Mouse (Mus musculus): ENCODE results near the gene Hdx.
A peak's percentile ranks its signal among the peaks of the same experiment; 100 is the strongest.

Gene Hdx

DNA sequence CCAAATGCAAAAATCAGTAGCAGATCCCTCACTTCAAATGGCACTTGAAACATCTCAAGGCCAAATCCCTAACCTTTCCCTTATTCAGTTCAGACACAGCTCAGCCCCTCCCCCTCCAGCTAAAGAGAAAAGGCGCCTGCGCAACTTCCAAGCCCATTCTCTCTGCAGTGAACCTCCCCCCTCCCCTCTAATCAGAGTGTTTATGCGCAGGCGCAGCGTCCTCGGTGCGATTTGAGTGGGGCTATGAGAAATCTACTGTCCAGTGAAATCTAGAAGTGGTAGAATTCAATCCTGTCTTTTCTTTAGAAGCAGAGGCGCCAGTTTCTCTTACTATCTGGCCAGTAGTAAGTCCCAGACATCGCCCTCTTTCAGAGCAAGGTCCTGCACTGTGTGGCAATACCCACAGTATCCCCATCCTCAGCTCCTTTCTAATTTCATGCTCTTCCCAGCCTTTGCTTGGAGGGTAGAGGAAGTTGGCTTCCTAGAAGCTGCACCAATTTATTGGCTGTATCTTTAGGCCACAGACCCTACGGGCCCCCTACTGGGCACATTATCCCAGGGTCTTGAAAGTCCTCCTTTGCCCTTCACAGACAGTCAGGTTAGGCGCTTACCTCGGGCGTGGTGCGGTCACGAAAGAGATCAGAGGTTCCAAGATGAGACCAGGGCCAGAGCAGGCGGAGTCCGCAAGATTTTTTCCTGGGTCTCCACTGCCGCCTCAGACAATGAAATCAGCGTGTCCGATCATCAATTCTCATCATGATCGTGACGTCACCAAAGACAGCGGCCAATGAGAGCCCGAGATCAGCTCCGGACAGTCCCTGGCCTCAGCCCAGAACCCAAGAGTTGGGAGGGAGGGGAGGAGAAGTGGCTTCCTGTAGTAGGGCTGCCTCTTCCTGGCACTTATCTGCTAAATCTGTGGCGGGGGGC lies at the start of gene Hdx:
TSS of gene Hdx (minus strand) at position 724 of the 927 bp plus-strand sequence.
- peak; percentile 89 for DNase-seq (ENCODE audit: low spot score)

- DNase-seq (ENCODE audit: low spot score): no peak
Observed at GRCm38 (mm10) chrX:111685665-111686064, 11.2 kb downstream of the Hdx start.

GRCm38 (mm10) chrX:111671685-111672084 lies 25.2 kb downstream of the Hdx start:
- no peak for DNase-seq (ENCODE audit: low spot score)

DNA sequence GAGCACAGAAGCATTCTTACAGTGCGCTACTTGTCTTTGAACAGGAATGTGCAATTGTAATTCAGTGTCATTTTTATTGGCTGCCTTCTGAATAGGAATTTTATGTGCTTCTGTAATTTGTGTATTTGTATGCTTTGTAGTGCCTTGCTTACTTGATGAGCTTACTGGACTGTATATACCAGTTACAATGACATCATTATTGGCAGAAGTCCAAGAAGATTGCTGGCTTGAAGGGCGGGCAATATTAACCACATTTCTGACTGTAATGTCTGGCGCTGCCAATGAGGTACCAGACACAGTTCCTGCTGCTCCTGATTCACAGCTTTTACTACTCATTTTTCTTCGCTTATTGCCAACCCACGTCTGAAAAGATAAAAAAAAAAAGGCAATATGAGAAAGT lies 36.5 kb downstream of the Hdx start:
- DNase-seq (ENCODE audit: low spot score): no peak

GRCm38 (mm10) chrX:111658671-111659070 lies 38.2 kb downstream of the Hdx start:
- peak; percentile 3 for DNase-seq (ENCODE audit: low spot score)

GRCm38 (mm10) chrX:111644945-111645344 lies 51.9 kb downstream of the Hdx start:
- no peak for DNase-seq (ENCODE audit: low spot score)

DNA sequence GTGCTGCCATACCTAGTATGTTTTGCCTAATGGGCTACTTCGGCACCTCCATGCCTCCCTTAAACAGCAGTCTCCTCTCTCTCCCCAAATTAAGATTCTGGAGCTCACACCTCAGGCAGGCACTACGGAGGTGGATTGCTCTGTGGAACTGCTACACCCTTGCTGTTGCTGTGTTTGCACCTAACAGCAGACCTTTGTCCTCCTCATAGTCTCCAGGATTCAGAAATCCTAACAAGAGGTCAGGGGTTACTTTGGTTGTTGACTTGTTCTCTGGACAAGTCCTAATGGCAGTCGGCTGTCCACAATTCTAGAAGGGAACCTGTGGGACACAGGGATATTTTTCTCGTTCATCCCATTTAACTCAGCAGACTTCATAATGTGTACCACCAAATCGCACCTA lies 56.3 kb downstream of the Hdx start:
- DNase-seq (ENCODE audit: low spot score): no peak

DNA sequence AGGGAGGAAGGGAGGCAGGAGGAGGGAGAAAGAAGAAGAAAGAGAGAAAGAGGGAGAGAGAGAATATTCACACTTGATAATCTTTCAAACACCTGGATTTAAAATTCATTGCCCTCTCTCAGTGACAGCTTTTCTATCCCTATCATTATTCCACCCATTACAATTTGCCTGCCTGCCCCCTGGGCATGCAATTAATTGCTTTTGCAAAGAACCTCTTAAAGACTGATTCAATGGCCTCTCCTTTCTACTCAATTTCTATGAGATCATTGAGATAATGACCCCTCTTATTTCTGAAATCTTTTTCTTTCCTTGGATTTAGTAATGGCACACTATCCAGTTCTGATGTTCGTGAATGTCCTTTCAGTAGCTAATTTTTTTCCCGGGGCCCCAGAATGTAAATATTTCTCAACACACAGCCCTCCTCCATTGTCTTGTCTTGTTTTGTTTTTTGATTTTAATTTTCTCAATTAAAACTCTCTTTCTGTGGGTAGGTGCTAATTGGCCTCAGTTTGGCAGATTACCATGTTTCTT lies 99.2 kb downstream of the Hdx start:
- no peak for DNase-seq (ENCODE audit: low spot score)

- no peak for DNase-seq (ENCODE audit: low spot score)
Observed at GRCm38 (mm10) chrX:111587616-111588015, 109.3 kb downstream of the Hdx start.

DNA sequence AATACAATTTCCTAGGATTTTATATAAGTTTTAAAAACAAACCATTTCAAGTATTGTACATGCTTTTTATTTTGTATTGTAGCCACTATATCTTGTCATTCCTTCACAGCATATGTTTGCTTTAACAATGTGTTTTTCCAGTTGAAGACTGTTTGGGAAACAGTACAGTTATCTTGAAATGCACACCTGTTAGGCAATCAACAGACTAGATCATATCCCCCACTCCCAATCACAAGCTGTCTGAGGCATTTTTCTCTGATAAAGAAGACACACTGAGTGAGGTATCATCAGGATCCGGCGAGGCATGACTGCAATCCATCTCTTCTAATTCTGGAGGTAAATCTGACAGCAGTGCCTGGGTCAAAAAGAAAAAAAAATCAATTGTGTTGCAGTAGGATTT lies 119.8 kb downstream of the Hdx start:
- DNase-seq (ENCODE audit: low spot score): no peak

- no peak for DNase-seq (ENCODE audit: low spot score)
Observed at GRCm38 (mm10) chrX:111537859-111538258, 159.0 kb downstream of the Hdx start, which contains the start of gene Rps6ka6. Rps6ka6 (minus strand) TSS chrX:111537959.

All from embryo, embryonic 10.5 days (tissue).